Mouse (Mus musculus): ENCODE data around the gene Elf5. TPM values are rescaled to one million over a fixed set of nuclear protein-coding genes. Genes with fewer than 3 reads are reported as not detected.

The Elf5 gene
- polyA plus RNA-seq (2015; fragmentation: Nextera tagmentation; extraction: Ambion mirVana) = 9.9 and 14.5 TPM in 2 replicates

- Histone ChIP-seq H3K4me1 (ENCODE audit: insufficient read depth, low read depth, low read length) (no peaks in the 10 kb centered on the region; the same call in 1 of the 2 replicates), H3K36me3 (ENCODE audit: insufficient read depth, low read length) (no peaks in the 10 kb centered on the region), H3K9me3 (ENCODE audit: low read length) (no peaks in the 10 kb centered on the region), H3K4me3 (ENCODE audit: low read depth, low read length) (no peak within 1 kb of the TSS), H3K4me2 (replicated peaks; ENCODE audit: low read depth, low read length) (no peak within 1 kb of the TSS), H3K27ac (ENCODE audit: low read length) (no peak within 1 kb of the TSS), H3K27me3 (replicated peaks; ENCODE audit: insufficient read depth, low read length) (no peaks in the 10 kb centered on the region), H3K9ac (replicated peaks; ENCODE audit: low read depth) (no peak within 1 kb of the TSS)
- no peak for TF ChIP-seq EP300 (IDR thresholded peaks at IDR 0.05)
- no peak for TF ChIP-seq CTCF (IDR thresholded peaks at IDR 0.05)
- ATAC-seq = no peak
- WGBS = 72% methylated on average over 6 of the region's 6 CpGs
- no peak for DNase-seq (ENCODE audit: low spot score)
Measured at GRCm38 (mm10) chr2:103411348-103411747, at the start of gene Elf5. TSS of gene Elf5 (plus strand) at chr2:103411688.

- ATAC-seq (no peak), DNase-seq (ENCODE audit: low spot score) (no peak)
- Histone ChIP-seq H3K36me3 (ENCODE audit: insufficient read depth, low read length) (no peaks in the 10 kb centered on the region), H3K4me2 (replicated peaks; ENCODE audit: low read depth, low read length) (no peak overlapping the region), H3K9ac (replicated peaks; ENCODE audit: low read depth) (no peak overlapping the region), H3K9me3 (ENCODE audit: low read length) (no peaks in the 10 kb centered on the region), H3K4me1 (ENCODE audit: insufficient read depth, low read depth, low read length) (no peaks in the 10 kb centered on the region), H3K27ac (ENCODE audit: low read length) (no peak overlapping the region), H3K27me3 (replicated peaks; ENCODE audit: insufficient read depth, low read length) (no peaks in the 10 kb centered on the region), H3K4me3 (ENCODE audit: low read depth, low read length) (no peak overlapping the region)
- TF ChIP-seq CTCF (IDR thresholded peaks at IDR 0.05) (no peak), EP300 (IDR thresholded peaks at IDR 0.05) (no peak)
- 62% methylated on average over 5 of the region's 5 CpGs for WGBS
Measured at GRCm38 (mm10) chr2:103372541-103372940, 38.9 kb upstream of the Elf5 start.

GRCm38 (mm10) chr2:103379502-103380160 lies 31.9 kb upstream of the Elf5 start:
- TF ChIP-seq CTCF (IDR thresholded peaks at IDR 0.05) (no peak), EP300 (IDR thresholded peaks at IDR 0.05) (no peak)
- peak; percentile 35 for ATAC-seq
- Histone ChIP-seq H3K4me1 (ENCODE audit: insufficient read depth, low read depth, low read length) (no peaks in the 10 kb centered on the region), H3K4me3 (ENCODE audit: low read depth, low read length) (no peak overlapping the region), H3K27ac (ENCODE audit: low read length) (no peak overlapping the region), H3K27me3 (replicated peaks; ENCODE audit: insufficient read depth, low read length) (no peaks in the 10 kb centered on the region), H3K36me3 (ENCODE audit: insufficient read depth, low read length) (no peaks in the 10 kb centered on the region), H3K9me3 (ENCODE audit: low read length) (no peaks in the 10 kb centered on the region), H3K4me2 (replicated peaks; ENCODE audit: low read depth, low read length) (no peak overlapping the region), H3K9ac (replicated peaks; ENCODE audit: low read depth) (no peak overlapping the region)
- peak; percentile 51 for DNase-seq (ENCODE audit: low spot score)
- WGBS = 45% methylated on average over 9 of the region's 9 CpGs

GRCm38 (mm10) chr2:103382174-103382573 lies 29.3 kb upstream of the Elf5 start:
- no peaks in the 10 kb centered on the region for H3K36me3 ChIP-seq (ENCODE audit: insufficient read depth, low read length)
- H3K4me3 ChIP-seq (ENCODE audit: low read depth, low read length) = no peak overlapping the region
- no peak for TF ChIP-seq CTCF (IDR thresholded peaks at IDR 0.05)
- H3K4me1 ChIP-seq (ENCODE audit: insufficient read depth, low read depth, low read length) = no peaks in the 10 kb centered on the region
- WGBS = 71% methylated on average over 2 of the region's 2 CpGs
- H3K9ac ChIP-seq (replicated peaks; ENCODE audit: low read depth) = no peak overlapping the region
- no peaks in the 10 kb centered on the region for H3K9me3 ChIP-seq (ENCODE audit: low read length)
- no peak for ATAC-seq
- no peak overlapping the region for H3K27ac ChIP-seq (ENCODE audit: low read length)
- no peak for DNase-seq (ENCODE audit: low spot score)
- no peaks in the 10 kb centered on the region for H3K27me3 ChIP-seq (replicated peaks; ENCODE audit: insufficient read depth, low read length)
- H3K4me2 ChIP-seq (replicated peaks; ENCODE audit: low read depth, low read length) = no peak overlapping the region

DNA sequence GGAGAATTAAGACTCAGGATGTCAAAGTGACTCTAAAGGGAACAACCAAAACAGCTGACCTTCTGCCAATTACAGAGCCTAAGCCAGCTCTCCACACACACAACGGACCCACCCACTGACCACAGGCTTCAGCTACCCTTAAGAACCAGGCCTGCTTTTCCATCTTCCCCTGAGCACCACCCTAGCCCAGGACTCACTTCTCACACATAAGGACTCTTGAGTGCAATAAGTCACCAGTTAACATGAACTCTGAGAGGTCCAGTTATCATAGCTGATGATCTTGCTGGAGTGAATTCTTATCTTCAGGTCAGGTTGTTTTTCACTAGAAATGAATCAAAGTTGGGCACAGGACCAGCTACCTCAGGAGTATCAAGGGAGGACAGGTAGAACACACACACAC lies 23.6 kb upstream of the Elf5 start:
- H3K9me3 ChIP-seq (ENCODE audit: low read length) = no peaks in the 10 kb centered on the region
- ATAC-seq = peak; percentile 94
- WGBS = 54% methylated on average over 1 of the region's 1 CpGs
- H3K27ac ChIP-seq (ENCODE audit: low read length) = no peak overlapping the region
- H3K4me2 ChIP-seq (replicated peaks; ENCODE audit: low read depth, low read length) = no peak overlapping the region
- H3K36me3 ChIP-seq (ENCODE audit: insufficient read depth, low read length) = no peaks in the 10 kb centered on the region
- peak; percentile 85 for DNase-seq (ENCODE audit: low spot score)
- H3K4me3 ChIP-seq (ENCODE audit: low read depth, low read length) = no peak overlapping the region
- no peak for TF ChIP-seq CTCF (IDR thresholded peaks at IDR 0.05)
- no peak; the same call in 1 of the 2 replicates for TF ChIP-seq EP300 (IDR thresholded peaks at IDR 0.05)
- H3K9ac ChIP-seq (replicated peaks; ENCODE audit: low read depth) = no peak overlapping the region
- H3K4me1 ChIP-seq (ENCODE audit: insufficient read depth, low read depth, low read length) = no peaks in the 10 kb centered on the region
- no peaks in the 10 kb centered on the region for H3K27me3 ChIP-seq (replicated peaks; ENCODE audit: insufficient read depth, low read length)

- peak; percentile 69 for DNase-seq (ENCODE audit: low spot score)
- Histone ChIP-seq H3K4me3 (ENCODE audit: low read depth, low read length) (no peak overlapping the region), H3K4me1 (ENCODE audit: insufficient read depth, low read depth, low read length) (no peaks in the 10 kb centered on the region), H3K27me3 (replicated peaks; ENCODE audit: insufficient read depth, low read length) (no peaks in the 10 kb centered on the region), H3K9me3 (ENCODE audit: low read length) (no peaks in the 10 kb centered on the region), H3K36me3 (ENCODE audit: insufficient read depth, low read length) (no peaks in the 10 kb centered on the region), H3K27ac (ENCODE audit: low read length) (0 out of 2 replicates have a peak overlapping the region, but pooled peaks have one; percentile 0), H3K4me2 (replicated peaks; ENCODE audit: low read depth, low read length) (no peak overlapping the region), H3K9ac (replicated peaks; ENCODE audit: low read depth) (no peak overlapping the region)
- TF ChIP-seq CTCF (IDR thresholded peaks at IDR 0.05) (no peak), EP300 (IDR thresholded peaks at IDR 0.05) (no peak)
- ATAC-seq = peak; percentile 79
- 54% methylated on average over 1 of the region's 1 CpGs for WGBS
Measured at GRCm38 (mm10) chr2:103388311-103388710, 23.2 kb upstream of the Elf5 start.
